Mouse (Mus musculus) cerebellum, adult 11-12 months (tissue): ENCODE data around the gene Hist1h2bb.
A peak's percentile ranks its signal among the peaks of the same experiment; 100 is the strongest.

ENCODE experiments used
- DNase-seq: peaks from one replicate; pipeline ENCODE4 v3.0.0; 2022

Gene Hist1h2bb

GRCm38 (mm10) chr13:23728472-23729191, 17.9 kb upstream of the Hist1h2bb start:
- DNase-seq, result no peak

- no peak for DNase-seq
These were observed 17.4 kb upstream of the Hist1h2bb start for GRCm38 (mm10) chr13:23729192-23729525.

GRCm38 (mm10) chr13:23729706-23730105, 16.8 kb upstream of the Hist1h2bb start:
- DNase-seq, result no peak

- no peak for DNase-seq
These were observed 16.1 kb upstream of the Hist1h2bb start for GRCm38 (mm10) chr13:23730479-23730878.

GRCm38 (mm10) chr13:23732156-23732804, 14.3 kb upstream of the Hist1h2bb start:
- no peak for DNase-seq

GRCm38 (mm10) chr13:23737091-23737490, 9.4 kb upstream of the Hist1h2bb start:
- no peak for DNase-seq

GRCm38 (mm10) chr13:23738041-23738440, 8.5 kb upstream of the Hist1h2bb start:
- no peak for DNase-seq

GRCm38 (mm10) chr13:23738677-23739068, 7.9 kb upstream of the Hist1h2bb start, which contains the start of gene Hist1h1c:
TSS of gene Hist1h1c (plus strand) at chr13:23738808.
- DNase-seq, result peak; percentile 85

- peak; percentile 94 for DNase-seq
These were observed 7.2 kb upstream of the Hist1h2bb start for GRCm38 (mm10) chr13:23739069-23739921.

GRCm38 (mm10) chr13:23739922-23740252, 6.6 kb upstream of the Hist1h2bb start:
- DNase-seq, result no peak

GRCm38 (mm10) chr13:23740256-23740840, 6.2 kb upstream of the Hist1h2bb start:
- no peak for DNase-seq

GRCm38 (mm10) chr13:23740910-23741309, 5.6 kb upstream of the Hist1h2bb start:
- no peak for DNase-seq

GRCm38 (mm10) chr13:23742007-23742406, 4.5 kb upstream of the Hist1h2bb start:
- no peak for DNase-seq

GRCm38 (mm10) chr13:23743215-23743614, 3.3 kb upstream of the Hist1h2bb start:
- no peak for DNase-seq

GRCm38 (mm10) chr13:23743963-23744362, 2.6 kb upstream of the Hist1h2bb start:
- no peak for DNase-seq

- peak; percentile 35 for DNase-seq
These were observed 1.8 kb upstream of the Hist1h2bb start for GRCm38 (mm10) chr13:23744421-23745380.

GRCm38 (mm10) chr13:23745381-23746161, 963 bp upstream of the Hist1h2bb start, which contains the start of gene Hist1h3c:
TSS of gene Hist1h3c (minus strand) at chr13:23745602.
- DNase-seq, result peak; percentile 71

- DNase-seq, result no peak
These were observed 752 bp downstream of the Hist1h2bb start for GRCm38 (mm10) chr13:23747081-23747891.

- no peak for DNase-seq
These were observed 1.4 kb downstream of the Hist1h2bb start for GRCm38 (mm10) chr13:23747892-23748288.

- DNase-seq, result no peak
These were observed 3.1 kb downstream of the Hist1h2bb start for GRCm38 (mm10) chr13:23749563-23750121.
